Mouse (Mus musculus): ENCODE measurements around the gene Speg. TPM values are rescaled to one million over a fixed set of nuclear protein-coding genes. Genes with fewer than 3 reads are reported as not detected.

The Speg gene
- polyA plus RNA-seq, 1 experiment from 2014 or later, result 45.2 TPM

DNA sequence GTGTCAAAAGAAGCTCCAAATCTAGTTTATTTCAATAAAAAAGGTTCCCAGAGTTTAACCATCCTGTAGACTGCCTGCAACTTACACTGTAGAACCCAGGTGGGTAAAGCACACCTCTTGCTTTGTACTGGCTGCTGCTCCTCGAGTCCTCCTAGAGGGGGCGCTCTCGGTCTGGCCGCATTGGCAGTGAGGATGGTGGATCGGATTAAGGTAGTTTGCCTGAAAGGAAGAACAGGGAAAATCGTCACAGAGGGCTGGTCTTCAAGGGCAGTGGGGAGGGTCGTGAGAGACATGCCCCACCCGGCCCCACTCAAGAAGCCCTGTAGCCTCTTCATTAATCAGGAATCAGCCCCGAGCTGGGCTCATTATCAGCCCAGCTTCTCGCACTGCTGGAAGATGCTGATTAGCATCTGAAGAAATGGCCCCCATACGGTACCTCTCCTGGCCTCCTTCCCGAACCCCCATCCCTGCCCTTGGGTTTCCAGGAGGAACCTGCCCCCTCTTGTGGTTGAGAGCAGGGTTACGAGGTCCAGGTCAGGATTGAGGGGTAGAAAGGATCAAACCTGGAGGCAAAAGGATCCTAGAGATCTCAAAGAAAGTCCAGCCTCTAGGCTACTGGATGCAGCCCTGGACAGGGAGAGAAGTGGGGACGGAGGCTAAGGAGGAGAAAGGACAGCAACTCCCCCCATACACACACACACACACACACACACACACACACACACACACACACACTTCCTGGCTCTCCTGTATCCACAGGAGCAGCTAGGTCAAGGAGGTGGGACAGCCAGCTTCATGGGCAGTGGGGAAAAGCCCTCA is 81.9 kb downstream of the Speg start:
- H3K9ac ChIP-seq, result no peak overlapping the region
- no peak overlapping the region for H3K27ac ChIP-seq
- WGBS, result 15% methylated on average over 14 of the region's 14 CpGs
- H3K4me3 ChIP-seq (replicated peaks), result no peak overlapping the region
- H3K4me1 ChIP-seq, result peaks cover 20% of the 10 kb centered on the region
- no peaks in the 10 kb centered on the region for H3K36me3 ChIP-seq
- peaks cover 36% of the 10 kb centered on the region for H3K27me3 ChIP-seq (replicated peaks)
- ATAC-seq (ENCODE audit: insufficient read depth, low FRiP score, low read depth), result no peak
- H3K4me2 ChIP-seq, result no peak overlapping the region
- H3K9me3 ChIP-seq, result no peaks in the 10 kb centered on the region

GRCm38 (mm10) chr1:75457710-75458024 is 82.6 kb downstream of the Speg start:
- no peaks in the 10 kb centered on the region for H3K36me3 ChIP-seq
- 10% methylated on average over 8 of the region's 10 CpGs for WGBS
- H3K9me3 ChIP-seq, result no peaks in the 10 kb centered on the region
- no peak overlapping the region for H3K9ac ChIP-seq
- peaks cover 29% of the 10 kb centered on the region for H3K27me3 ChIP-seq (replicated peaks)
- H3K4me3 ChIP-seq (replicated peaks), result no peak overlapping the region
- ATAC-seq (ENCODE audit: insufficient read depth, low FRiP score, low read depth), result no peak
- peak overlapping the region; percentile 66 for H3K4me2 ChIP-seq
- H3K4me1 ChIP-seq, result peaks cover 20% of the 10 kb centered on the region
- H3K27ac ChIP-seq, result no peak overlapping the region

- Histone ChIP-seq H3K4me2 (peak overlapping the region; percentile 66), H3K4me3 (replicated peaks) (peak overlapping the region; percentile 38), H3K9ac (no peak overlapping the region), H3K27ac (peak overlapping the region; percentile 74), H3K4me1 (peaks cover 20% of the 10 kb centered on the region), H3K27me3 (replicated peaks) (peaks cover 28% of the 10 kb centered on the region), H3K9me3 (no peaks in the 10 kb centered on the region), H3K36me3 (no peaks in the 10 kb centered on the region)
- peak; percentile 51 for ATAC-seq (ENCODE audit: insufficient read depth, low FRiP score, low read depth)
- WGBS, result 3% methylated on average over 42 of the region's 42 CpGs
Measured at GRCm38 (mm10) chr1:75458025-75458788, 83.1 kb downstream of the Speg start.

- Histone ChIP-seq H3K4me2 (peak overlapping the region; percentile 66), H3K9me3 (no peaks in the 10 kb centered on the region), H3K4me1 (peaks cover 20% of the 10 kb centered on the region), H3K4me3 (replicated peaks) (peak overlapping the region; percentile 38), H3K27ac (peak overlapping the region; percentile 74), H3K36me3 (no peaks in the 10 kb centered on the region), H3K27me3 (replicated peaks) (peaks cover 24% of the 10 kb centered on the region), H3K9ac (no peak overlapping the region)
- ATAC-seq (ENCODE audit: insufficient read depth, low FRiP score, low read depth), result no peak
- 8% methylated on average over 23 of the region's 23 CpGs for WGBS
Measured at GRCm38 (mm10) chr1:75458789-75459684, 83.9 kb downstream of the Speg start.

GRCm38 (mm10) chr1:75460297-75460696 is 85.2 kb downstream of the Speg start:
- Histone ChIP-seq H3K9ac (no peak overlapping the region), H3K36me3 (no peaks in the 10 kb centered on the region)
- 62% methylated on average over 7 of the region's 7 CpGs for WGBS

DNA sequence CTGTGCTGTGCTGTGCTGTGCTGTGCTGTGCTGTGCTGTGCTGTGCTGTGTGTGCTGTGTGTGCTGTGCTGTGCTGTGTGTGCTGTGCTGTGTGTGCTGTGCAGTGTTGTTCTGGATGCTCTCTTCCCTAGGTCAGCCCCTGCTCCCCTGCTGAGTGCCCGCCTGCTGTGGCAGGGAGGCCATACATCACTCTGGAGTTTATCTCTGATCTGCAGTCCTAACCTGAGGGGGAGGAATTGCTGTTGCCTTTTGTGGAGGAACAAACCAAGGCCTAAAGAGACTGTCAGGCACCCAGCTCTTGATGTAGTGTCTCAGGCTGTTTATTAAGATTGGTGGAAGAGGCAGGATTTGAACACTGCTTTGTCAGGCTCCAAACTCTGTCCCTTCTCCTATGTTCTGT is 87.5 kb downstream of the Speg start:
- Histone ChIP-seq H3K9me3 (no peaks in the 10 kb centered on the region), H3K4me2 (no peak overlapping the region), H3K27ac (no peak overlapping the region), H3K4me1 (peaks cover 17% of the 10 kb centered on the region), H3K9ac (no peak overlapping the region), H3K4me3 (replicated peaks) (no peak overlapping the region), H3K27me3 (replicated peaks) (no peaks in the 10 kb centered on the region; the same call in 1 of the 2 replicates), H3K36me3 (no peaks in the 10 kb centered on the region)
- 45% methylated on average over 1 of the region's 1 CpGs for WGBS
- no peak for ATAC-seq (ENCODE audit: insufficient read depth, low FRiP score, low read depth)

More at GRCm38 (mm10) chr1:75460297-75460696, 85.2 kb downstream of the Speg start:
- H3K4me3 ChIP-seq (replicated peaks), result no peak overlapping the region
- H3K4me1 ChIP-seq, result peaks cover 20% of the 10 kb centered on the region
- ATAC-seq (ENCODE audit: insufficient read depth, low FRiP score, low read depth), result no peak
- H3K27me3 ChIP-seq (replicated peaks), result peaks cover 14% of the 10 kb centered on the region
- no peak overlapping the region for H3K4me2 ChIP-seq
- no peak overlapping the region for H3K27ac ChIP-seq
- no peaks in the 10 kb centered on the region for H3K9me3 ChIP-seq

- Histone ChIP-seq H3K36me3 (no peaks in the 10 kb centered on the region), H3K27me3 (replicated peaks) (0 out of 2 replicates have a peak, but pooled peaks cover 8% of the 10 kb centered on the region), H3K9ac (no peak overlapping the region), H3K4me2 (no peak overlapping the region), H3K4me3 (replicated peaks) (no peak overlapping the region), H3K27ac (no peak overlapping the region), H3K4me1 (peaks cover 9% of the 10 kb centered on the region), H3K9me3 (no peaks in the 10 kb centered on the region)
- WGBS, result 74% methylated on average over 5 of the region's 5 CpGs
- no peak for ATAC-seq (ENCODE audit: insufficient read depth, low FRiP score, low read depth)
Measured at GRCm38 (mm10) chr1:75463652-75464204, 88.6 kb downstream of the Speg start.

DNA sequence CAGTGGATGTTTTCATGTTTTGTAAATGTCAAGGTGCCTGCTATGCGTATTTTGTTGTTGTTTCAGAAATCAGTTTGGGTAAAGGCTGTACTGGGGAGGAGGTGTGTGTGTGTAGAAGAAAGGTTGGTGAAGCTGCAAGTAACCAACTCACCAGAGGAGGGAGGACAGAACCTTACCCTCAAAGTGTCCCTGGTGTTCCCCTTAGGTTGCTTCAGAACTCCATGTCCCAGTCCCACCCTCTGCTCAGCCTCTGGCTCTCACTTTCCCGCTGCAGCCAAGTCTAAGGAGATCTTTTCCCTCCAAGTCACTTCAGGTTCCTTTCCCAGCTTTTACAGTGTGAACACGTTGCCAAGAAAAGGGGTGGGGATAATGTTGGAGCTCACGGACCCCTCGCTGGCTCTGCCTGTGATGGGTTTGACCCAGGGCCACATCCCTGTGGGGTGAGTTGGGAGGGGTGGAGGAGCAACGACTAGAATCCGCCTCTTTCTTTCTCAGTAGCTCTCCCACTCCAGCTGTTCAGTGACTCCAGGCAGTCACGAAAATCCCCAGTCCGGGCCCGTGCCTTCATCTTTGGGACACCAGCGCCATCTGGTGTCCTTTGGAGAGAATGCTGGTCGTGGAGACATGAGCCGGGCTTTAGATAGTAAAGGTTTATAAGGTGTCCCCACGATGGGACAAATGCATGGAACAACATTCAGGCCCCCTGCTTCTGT is 92.3 kb downstream of the Speg start:
- Histone ChIP-seq H3K4me2 (no peak overlapping the region; the same call in 1 of the 2 replicates), H3K4me1 (no peaks in the 10 kb centered on the region; the same call in 1 of the 2 replicates), H3K27me3 (replicated peaks) (0 out of 2 replicates have a peak, but pooled peaks cover 9% of the 10 kb centered on the region), H3K9ac (no peak overlapping the region), H3K4me3 (replicated peaks) (no peak overlapping the region), H3K36me3 (no peaks in the 10 kb centered on the region), H3K9me3 (no peaks in the 10 kb centered on the region), H3K27ac (no peak overlapping the region)
- 9% methylated on average over 14 of the region's 14 CpGs for WGBS
- ATAC-seq (ENCODE audit: insufficient read depth, low FRiP score, low read depth), result peak; percentile 71

DNA sequence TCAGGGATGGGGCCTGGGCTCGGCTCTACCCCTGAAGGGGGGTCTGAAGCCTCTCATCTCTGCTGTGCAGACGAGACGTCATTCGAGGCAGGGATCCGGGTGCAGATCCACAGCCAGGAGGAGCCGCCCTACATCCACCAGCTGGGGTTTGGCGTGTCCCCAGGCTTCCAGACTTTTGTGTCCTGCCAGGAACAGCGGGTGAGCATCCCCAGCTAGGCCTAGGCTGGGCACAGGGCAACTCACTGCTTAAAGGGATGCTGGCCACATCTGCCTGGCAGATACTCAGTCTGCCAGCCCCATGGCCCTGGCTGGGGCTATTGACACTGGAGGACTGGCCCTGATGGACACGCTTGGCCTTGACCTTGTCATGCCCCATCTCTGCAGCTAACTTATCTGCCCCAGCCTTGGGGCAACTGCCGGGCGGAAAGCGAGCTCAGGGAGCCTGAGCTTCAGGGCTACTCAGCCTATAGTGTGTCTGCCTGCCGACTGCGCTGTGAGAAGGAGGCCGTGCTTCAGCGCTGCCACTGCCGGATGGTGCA is 94.3 kb downstream of the Speg start:
- Histone ChIP-seq H3K9me3 (no peaks in the 10 kb centered on the region), H3K36me3 (no peaks in the 10 kb centered on the region), H3K27ac (no peak overlapping the region), H3K4me2 (no peak overlapping the region), H3K9ac (no peak overlapping the region), H3K4me1 (no peaks in the 10 kb centered on the region; the same call in 1 of the 2 replicates), H3K4me3 (replicated peaks) (no peak overlapping the region), H3K27me3 (replicated peaks) (0 out of 2 replicates have a peak, but pooled peaks cover 9% of the 10 kb centered on the region)
- ATAC-seq (ENCODE audit: insufficient read depth, low FRiP score, low read depth), result no peak
- 77% methylated on average over 17 of the region's 17 CpGs for WGBS

DNA sequence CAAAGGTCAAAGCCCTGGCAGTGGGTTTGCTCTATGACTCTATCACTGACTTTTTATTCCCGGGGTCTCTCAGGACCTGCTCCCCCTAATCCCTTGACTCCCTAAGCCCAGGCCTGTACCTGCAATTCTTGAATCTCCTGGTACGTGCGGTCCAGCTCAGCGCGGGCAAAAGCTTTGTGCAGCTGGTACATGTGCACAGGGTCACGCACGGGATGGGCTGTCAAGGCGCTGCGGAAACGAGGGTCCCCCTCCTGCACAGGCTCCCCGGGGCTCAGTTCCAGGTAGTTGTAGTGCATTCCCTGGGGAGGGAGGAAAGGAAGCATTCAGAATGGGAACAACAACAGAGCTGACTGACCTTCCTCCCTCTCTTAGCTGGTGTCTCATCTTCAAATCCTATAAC is 101.3 kb downstream of the Speg start:
- Histone ChIP-seq H3K4me2 (no peak overlapping the region), H3K4me1 (peaks cover 24% of the 10 kb centered on the region), H3K9ac (no peak overlapping the region), H3K4me3 (replicated peaks) (no peak overlapping the region), H3K9me3 (no peaks in the 10 kb centered on the region), H3K27me3 (replicated peaks) (peaks cover 12% of the 10 kb centered on the region), H3K36me3 (peaks cover 16% of the 10 kb centered on the region), H3K27ac (no peak overlapping the region)
- no peak for ATAC-seq (ENCODE audit: insufficient read depth, low FRiP score, low read depth)
- 92% methylated on average over 11 of the region's 11 CpGs for WGBS

Data from stomach, embryonic 15.5 days (tissue).